Mouse (Mus musculus) spleen, postnatal 4 days (tissue): ENCODE data around the gene Mtss1l.

ENCODE experiments used
- DNase-seq, 2 experiments: peaks; one replicate each; pipeline ENCODE4 v3.0.0; 2022; ENCODE audit warnings: low spot score in 2 of 2

Gene Mtss1l

DNA sequence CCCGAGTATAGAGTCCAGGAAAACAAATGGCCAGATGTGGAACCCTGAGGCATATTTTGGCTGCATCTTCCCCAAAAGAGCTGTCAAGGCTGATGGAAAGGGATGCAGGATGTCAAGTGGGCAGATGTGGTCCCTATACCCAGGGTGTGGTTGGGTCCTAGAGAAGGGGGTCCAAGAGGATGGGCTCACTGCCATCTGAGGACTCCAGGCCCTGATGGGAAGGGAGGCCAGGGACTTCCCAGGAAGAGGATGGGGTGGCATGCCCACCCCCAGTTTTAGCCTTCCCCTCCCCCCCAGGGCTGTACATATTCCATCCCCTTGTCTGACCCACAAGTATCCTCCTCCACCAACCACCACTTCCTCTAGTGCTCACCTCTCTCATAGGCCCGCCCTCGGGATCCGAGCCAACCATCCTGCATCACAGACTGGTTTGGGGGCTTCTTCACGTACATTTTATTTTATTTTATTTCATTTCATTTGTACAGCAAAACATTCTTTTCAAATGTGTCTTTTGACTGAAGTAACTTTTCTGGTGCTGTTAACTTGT, 19.4 kb downstream of the Mtss1l start:
- DNase-seq: no peak

DNA sequence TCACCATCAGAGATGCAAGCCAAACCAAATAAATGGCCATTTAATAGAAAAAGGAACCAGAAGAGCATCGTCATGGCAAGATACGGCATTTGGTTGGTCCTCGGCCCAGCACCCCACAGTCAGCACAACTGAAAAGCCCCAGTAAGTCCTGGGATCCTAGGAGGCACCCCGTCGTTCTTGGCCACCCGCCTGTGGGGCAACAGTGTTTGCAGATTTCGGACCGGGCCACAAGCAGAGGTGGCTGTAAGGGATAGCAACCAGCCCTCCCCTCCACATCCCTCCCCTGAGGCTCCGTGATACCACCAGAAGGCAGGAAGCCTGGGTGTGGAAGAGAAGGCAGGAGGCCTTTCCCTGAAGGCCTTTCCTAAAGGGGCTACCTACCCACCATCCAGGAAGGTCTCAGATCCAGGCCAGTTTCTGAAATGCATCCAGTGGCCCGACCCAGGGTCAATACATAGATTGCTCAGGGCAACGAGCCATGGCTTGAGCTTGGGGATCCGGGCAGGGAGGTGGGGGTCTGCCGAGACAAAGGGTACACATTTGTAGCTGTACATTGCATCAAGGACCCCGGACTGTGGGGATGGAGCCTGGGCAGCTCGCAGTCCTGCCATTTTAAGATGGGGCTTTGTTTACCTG, 20.7 kb downstream of the Mtss1l start:
- no peak for DNase-seq

DNA sequence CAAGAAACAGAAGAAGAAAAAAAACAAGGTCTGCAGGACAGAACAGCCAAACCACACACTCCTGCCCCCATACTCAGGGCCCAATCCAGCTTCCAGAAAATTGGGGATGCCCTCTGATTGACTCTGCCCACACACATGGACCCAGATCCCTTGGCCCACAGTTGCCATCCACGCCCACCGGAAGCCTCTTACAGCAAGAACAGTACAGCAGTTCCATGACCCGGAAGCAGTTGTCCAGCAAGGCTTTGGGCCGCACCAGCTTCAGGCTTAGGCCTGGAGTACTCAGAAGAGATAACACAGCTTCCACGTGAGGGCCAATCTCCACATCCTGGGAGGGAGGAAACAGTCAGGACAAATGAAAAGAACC, 21.2 kb downstream of the Mtss1l start:
- DNase-seq: no peak

DNA sequence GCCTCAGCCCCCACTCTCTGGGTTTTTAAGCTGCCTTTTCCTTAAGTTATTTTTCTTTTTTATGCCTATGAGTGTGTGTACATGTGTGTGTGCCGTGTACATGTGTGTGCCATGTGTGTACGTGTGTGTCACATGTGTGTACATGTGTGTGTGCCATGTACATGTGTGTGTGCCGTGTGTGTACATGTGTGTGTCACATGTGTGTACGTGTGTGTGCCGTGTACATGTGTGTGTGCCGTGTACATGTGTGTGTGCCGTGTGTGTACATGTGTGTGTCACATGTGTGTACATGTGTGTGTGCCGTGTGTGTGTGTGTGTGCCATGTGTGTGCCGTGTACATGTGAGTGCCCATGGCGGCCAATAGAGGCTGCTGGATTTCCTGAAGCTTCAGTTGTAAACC, 23.9 kb downstream of the Mtss1l start:
- DNase-seq: no peak

DNA sequence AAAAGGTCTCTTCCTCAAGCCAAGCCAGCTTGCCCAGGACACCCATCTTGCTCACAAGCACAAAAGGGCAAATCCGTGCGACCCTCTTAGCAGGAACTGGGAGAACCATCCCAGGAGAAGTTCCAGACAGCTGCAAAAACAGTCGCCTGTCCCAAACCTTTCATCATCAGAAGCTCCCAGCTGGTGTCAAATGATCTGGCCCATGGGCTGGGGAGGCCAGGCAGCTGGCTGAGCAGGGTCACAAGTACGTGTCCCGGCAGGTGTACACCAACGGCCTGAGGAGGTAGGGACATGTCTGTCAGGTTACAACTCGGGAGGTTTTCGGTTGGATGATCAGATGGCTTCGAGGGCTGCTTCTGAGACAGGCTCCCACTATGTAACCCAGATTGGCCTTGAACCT, 25.4 kb downstream of the Mtss1l start:
- no peak for DNase-seq

DNA sequence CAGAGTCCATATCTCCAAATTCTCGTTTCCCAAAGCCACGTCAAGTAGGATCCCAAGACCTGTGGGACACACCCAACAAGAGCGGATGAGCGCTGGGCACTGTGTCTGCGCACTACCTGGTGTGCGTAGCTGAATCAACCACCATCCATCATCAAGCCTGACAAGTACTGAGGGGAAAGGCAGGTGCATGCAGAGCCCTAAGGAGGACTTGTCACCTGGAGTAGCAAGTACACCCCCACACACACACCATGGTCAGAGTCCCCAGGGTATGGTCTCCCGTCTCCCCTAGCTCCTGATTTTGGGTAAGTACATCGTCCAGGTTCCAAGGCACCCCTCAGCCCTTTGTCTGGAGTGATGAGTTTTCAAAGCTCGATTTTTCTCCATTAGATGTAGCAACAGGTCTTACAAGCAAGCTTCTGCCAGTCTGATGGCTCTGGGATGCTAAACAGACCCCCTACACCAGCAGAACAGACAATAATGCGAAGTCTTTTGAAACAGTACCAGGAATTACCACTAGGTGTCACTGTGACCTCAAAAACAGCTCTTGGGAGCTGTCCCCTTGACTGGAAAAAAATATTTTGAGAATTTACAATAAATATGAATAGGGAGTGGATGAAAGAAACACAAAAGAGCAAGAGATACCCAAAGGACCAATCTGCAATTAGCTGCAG, 28.4 kb downstream of the Mtss1l start:
- peak in 1 of 2 experiments; percentile 32 for DNase-seq

DNA sequence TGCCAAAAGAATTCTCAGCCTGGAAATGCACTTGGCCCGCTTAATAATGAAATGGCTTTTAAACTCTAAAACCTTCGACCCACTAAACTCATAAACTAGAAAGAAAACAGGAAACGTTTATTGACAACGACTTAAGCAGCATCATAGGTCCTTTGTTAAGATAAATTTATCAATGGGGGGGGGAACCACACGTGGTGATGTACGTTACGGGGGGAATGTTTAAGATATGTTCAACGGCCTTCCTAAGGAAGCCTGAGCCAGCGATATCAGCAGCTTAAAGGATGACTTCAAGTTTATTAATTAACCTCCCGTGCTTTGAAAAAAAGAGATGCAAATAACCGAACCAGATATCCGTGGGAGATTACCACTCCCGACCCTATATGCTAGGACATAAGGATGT, 29.0 kb downstream of the Mtss1l start:
- no peak for DNase-seq

DNA sequence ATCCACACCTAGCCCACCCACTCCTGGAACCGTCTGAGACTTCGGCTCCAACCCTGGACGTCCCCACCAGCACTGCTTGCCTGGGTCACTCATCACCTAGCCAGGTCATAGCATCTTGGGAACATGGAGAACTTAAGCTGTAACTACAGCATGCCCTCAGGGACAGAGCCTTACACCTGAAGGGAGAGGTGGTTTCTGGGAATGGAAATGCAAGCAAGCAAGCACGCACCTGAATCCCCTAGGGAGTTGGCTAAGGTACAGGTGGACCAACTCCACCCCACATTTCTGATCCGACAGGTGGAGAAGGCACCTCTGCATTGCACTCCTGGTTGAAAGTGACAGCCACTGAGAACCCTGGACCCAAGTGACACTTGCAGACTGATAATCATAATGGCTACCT, 30.2 kb downstream of the Mtss1l start:
- DNase-seq: no peak

DNA sequence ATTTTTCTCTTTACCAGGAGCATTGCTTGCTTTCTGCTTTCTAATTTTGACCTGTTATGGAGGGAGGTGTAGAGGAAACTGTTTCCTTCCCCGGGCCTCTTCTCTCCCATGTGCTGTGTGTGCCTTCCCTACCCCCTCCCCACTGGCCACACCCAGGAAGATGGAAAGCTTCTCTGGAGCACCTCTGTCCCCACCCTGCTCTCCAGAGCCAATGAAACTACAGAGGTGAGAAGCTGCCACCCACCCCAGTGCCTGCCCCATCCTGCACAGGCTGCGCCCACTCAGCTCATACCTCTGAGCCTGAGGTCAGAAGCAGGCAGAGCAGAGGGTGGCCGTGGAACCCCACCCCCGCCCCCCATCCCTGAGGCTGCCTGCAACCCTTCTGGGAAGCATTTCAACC, 33.4 kb downstream of the Mtss1l start:
- no peak for DNase-seq

DNA sequence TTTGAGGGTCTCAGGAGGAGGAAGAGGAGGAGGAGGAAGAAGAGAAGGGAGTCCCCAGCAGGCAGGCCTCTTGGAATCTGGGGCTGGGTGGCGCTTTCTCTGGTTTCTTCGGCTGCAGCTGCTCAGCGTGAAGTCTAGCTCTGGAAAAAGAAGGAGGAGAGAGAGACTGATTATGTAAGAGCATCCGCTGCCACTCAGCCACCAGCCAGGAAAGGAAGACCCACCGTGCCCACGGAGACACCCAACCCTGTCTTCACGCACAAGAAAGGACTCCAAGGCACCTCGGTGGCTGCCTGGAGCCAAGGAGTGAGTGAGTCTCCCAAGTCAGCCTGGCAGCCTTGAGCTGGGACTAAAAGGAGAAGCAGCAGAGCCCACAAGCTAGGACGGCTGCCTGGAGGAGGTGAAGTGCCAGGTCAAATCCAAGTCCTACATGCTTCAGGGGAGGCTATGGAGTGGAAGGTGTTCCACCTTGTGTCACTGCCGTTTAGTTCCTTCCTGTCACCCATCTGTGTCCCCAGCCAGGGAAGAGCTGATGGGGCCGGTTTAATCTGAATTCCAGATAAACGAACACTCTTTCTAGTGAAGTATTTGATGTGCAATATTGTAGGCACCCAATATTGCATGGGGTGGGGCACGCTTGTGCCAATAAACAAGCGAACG, 34.4 kb downstream of the Mtss1l start:
- no peak for DNase-seq

DNA sequence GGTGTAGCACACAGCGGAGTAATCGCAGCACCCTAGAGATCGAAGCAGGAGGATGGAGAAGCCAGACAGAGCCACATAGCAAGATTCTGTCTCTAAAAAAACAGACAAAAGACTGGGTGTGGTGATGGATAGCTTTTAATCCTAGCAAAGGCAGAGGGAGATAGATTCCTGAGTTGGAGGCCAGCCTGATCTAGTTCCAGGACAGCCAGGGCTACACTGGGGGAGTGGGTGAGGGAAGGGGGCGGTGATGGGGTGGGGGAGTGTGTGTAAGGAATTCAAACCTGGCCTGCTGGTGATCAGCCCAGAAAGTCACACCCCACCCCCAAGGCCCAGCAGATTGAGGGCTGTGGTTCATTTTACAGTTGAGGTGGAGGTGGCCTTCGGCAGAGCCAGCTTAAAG, 34.9 kb downstream of the Mtss1l start:
- no peak for DNase-seq

DNA sequence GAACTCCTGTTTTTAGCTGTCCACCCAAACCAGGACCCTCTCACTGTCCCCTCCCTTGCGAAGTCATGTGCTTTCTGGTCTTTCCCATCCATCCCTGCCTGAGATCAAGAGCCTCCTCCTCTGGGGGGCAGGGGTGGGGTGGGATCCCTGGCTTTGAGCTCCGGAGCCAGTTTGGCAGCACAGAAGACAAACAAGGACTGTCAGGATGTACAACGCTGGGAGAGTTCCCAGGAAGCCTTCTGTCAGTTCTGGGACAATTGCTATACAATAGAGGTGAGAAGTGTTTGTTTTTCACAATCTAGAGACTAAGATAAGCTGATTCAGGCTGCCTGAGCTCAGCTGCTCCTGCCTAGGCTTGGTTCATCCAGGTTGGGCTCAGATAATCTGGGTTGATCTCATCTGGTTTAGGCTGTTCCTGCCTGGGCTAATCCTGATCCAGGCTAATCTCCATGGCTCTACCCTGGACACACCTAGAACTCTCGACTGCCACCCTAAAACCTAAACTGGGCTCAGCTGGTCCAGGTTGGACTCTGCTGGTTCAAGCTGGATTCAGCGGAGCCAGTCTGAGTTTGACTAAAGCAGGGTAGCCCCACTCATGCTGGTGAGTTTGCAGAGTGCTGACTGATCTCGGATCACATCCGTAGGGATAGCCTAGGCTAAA, 39.1 kb downstream of the Mtss1l start:
- no peak for DNase-seq

DNA sequence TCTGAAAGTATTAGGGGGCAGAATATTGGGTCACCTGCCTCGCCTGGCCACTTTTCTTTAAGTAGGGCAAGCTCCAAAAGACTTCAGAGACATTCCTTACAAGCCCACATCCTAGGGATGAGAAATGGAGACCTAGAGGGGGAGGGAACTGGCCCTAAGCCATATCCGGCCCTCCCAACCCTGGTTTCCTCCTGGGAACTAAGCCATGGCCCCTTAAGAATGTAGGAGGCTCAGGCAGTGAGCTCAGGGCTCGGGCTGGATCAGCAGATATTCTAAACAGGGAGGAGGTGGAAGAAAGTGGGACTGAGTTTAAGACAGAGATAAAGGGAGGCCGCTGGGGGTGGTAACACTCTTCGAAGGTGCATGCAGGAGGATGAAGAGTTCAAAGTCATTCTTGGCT, 39.9 kb downstream of the Mtss1l start:
- DNase-seq: no peak

DNA sequence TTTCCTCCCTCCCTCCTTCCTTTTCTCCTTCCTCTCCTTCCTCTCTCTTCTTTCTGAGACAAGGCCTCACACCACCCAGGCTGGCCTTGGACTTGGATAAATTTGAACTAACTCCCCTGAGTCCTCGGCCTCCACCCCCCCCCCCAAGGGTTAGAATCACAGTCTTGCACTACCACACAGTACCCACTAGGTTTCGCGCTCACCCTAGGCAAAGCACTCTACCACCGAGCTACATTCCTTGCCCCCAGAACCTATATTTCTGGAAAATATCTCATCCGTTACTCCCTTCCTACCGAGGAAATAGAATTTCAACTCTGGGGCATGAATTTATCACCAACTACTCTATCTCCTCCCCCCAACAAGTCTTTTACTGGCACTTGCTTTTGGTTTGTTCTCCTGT, 40.7 kb downstream of the Mtss1l start:
- DNase-seq: no peak

DNA sequence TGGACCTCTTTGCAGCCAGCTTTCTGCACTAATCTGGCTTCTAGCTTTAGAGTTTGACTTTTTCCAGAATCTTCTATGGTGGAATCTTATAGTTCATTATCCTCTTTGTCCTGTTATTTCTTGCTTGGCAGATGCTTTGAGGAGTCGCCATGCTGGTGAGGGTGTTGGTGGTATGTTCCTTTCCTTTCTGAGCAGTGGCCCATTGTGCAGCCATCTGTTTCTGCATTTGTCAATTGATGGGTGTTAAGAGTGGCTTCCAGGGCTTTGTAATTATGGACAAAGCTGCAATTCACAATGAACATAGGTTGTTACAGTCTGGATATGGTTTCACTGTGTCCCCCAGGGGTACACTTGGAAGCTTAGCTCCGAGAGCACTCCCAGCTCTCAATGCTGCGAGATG, 43.4 kb downstream of the Mtss1l start:
- no peak for DNase-seq

DNA sequence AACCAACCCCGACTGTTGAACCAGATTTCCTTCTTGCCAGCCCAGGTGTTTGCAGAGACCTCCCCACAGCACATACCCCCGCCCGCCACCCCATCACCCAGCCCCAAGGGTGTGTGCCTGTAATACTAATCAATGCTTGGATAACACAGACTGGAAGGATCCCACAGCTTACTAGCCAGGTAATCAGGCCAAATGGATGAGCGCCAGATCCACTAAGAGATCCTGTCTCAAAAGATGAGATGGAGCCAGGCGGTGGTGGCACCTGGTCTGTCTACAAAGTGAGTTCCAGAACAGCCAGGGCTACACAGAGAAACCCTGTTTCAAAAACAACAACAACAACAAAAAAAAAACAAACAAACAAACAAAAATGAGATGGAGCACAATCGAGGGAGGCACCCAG, 46.0 kb downstream of the Mtss1l start:
- DNase-seq: no peak

DNA sequence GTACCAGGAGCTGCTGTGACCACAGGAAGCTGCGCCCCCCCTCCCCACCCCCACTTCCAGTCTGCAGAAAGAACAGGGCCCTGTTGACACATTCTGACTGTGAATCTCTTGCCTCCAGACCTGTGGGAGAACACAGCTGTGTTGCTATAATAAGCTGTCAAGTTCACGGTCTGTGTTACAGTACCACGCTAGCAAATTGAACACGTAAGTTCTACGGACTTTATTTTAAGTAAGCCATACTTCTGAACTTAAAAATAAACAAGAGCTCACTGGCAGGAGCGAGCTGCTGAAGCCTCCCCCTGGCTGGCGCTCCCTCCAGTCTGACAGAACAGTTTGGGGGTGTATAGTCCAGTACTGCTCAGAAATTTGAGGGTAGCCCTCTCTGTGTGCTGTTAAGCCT, 51.2 kb downstream of the Mtss1l start:
- DNase-seq: no peak

DNA sequence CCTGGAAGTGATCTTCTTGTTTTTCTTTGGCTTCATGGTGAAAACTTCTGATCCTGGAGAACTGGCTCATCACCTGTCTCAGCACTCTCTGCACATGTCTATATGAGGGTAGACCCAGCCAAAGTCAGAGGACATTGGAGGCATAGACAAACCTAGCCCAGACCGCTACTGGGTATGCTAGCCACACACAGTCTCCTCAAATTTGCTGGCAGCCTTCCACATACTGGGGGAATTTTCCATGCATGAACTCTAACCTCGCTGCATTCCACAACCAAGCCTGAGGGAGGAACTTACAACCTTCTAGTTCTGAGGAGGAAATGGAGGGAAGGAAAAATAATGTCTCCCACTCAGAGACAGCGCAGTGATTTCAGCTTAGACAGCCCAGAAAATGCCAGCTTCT, 52.8 kb downstream of the Mtss1l start:
- DNase-seq: no peak

DNA sequence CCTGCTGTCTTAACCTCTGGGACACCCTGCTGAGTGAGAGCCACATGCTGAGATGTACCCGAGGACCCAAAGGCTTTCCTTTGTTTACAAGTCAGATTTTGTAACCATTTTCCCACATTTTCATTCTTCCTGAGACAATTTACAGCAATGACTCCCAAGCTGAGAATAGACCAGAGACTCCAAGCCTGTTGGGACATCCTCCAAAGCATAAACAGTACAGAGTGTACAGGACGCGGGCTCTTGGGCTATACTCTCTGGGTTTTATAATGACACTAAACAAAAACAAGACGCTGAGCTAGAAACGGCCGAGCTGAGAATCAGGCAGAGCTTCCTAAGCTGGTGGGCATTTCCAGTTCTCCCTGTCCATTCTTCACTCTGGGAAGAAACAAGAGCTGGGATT, 53.4 kb downstream of the Mtss1l start:
- no peak for DNase-seq

DNA sequence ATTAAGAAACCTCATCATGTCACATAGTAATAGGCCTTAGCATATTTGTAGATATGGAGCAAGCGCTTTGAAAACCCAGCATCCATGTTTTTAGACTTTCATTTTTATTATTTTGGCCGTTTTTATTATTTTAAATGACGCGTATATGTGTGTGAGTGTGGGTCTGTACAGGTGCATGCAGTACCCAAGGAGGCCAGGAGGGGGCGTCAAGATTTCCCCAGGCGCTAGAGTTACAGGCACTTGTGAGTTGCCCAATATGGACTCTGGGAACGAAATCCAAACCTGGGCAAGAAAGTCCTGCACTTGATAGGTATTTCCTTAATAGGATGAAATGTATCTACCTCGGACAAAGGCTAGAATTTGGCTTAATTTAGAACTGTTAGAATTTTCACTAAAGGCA, 54.0 kb downstream of the Mtss1l start:
- DNase-seq: no peak

DNA sequence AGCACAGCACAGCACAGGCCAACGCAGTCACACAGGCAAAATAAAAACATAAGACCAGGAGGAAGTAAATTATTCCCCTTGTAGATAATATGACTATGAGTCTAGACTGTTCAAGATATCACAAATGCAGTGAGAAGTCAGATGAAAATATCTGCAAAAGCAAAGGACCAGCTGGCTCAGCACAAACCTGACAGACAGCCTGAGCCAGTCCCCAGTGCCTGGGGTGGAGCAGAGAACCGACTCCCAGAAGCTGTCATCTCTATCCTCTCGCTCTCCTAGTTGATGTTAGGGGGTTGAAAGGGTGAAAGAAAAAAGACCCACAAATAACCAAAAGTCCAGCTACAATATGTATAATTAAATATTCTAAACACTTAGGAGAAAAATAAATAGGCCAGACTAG, 54.4 kb downstream of the Mtss1l start:
- no peak for DNase-seq

DNA sequence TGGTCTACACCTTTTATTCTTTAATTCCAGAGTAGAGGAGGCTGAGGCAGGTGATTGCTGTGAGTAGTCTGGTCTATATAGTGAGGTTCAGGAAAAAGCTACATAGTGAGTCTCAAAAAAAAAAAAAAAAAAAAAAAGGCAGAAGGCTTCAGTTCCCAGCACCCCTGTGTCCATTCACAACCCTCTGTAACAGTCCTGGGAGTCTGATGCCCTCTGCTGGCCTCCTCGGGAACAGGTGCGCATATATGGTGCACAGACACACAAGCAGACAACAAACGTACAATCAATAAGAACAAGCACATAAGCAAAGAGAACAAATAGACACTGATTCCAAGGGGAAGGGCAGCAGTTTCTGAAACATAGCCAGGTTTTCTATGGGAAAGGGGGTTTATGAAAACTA, 55.1 kb downstream of the Mtss1l start:
- DNase-seq: no peak
